Mouse (Mus musculus) MEL (cell line): ENCODE measurements around the gene C730034F03Rik.

ENCODE experiments used
- CHD1 ChIP-seq: IDR thresholded peaks from 2 replicates; pipeline ENCODE4 v1.6.1; 2012; ENCODE audit warnings: low read depth, mild to moderate bottlenecking, inconsistent platforms, low read length, improper control_type of control experiment
- CTCF ChIP-seq, 3 experiments: IDR thresholded peaks in 2 of 3; conservative IDR thresholded peaks in 1 of 3; 2 replicates each; pipeline ENCODE4 v1.5.1; 2011 to 2012; ENCODE audit warnings: low read length in 3 of 3, low read depth in 2 of 3, mild to moderate bottlenecking in 2 of 3, improper control_type of control experiment in 1 of 3, inconsistent platforms in 1 of 3, mixed read lengths in 1 of 3, moderate library complexity in 1 of 3; ENCODE audit not compliant: control insufficient read depth in 1 of 3, insufficient read depth in 1 of 3, poor library complexity in 1 of 3, severe bottlenecking in 1 of 3
- ELF1 ChIP-seq: IDR thresholded peaks from 2 replicates; pipeline ENCODE4 v1.6.1; 2014; ENCODE audit warnings: low read depth, mild to moderate bottlenecking, inconsistent platforms, low read length, improper control_type of control experiment, moderate library complexity
- GATA1 ChIP-seq: IDR thresholded peaks from 2 replicates; pipeline ENCODE4 v1.6.1; 2011; ENCODE audit warnings: low read depth, low read length, improper control_type of control experiment
- JUND ChIP-seq: IDR thresholded peaks from 2 replicates; pipeline ENCODE4 v1.6.1; 2011; ENCODE audit warnings: low read depth, mild to moderate bottlenecking, improper control_type of control experiment, low read length
- MAFK ChIP-seq: IDR thresholded peaks from 2 replicates; pipeline ENCODE4 v1.6.1; 2011; ENCODE audit warnings: low read depth, mild to moderate bottlenecking, low read length, improper control_type of control experiment, borderline replicate concordance
- MXI1 ChIP-seq: IDR thresholded peaks from 2 replicates; pipeline ENCODE4 v1.6.1; 2011; ENCODE audit warnings: mild to moderate bottlenecking, low read depth, low read length, improper control_type of control experiment
- MYC ChIP-seq: IDR thresholded peaks from 2 replicates; pipeline ENCODE4 v1.6.1; 2011; ENCODE audit warnings: low read depth, mild to moderate bottlenecking, low read length, improper control_type of control experiment, moderate library complexity
- NRF1 ChIP-seq: IDR thresholded peaks from 2 replicates; pipeline ENCODE4 v1.6.1; 2014; ENCODE audit warnings: low read depth, mild to moderate bottlenecking, inconsistent platforms, low read length, improper control_type of control experiment, moderate library complexity; ENCODE audit not compliant: poor library complexity, insufficient read depth, severe bottlenecking
- POLR2A ChIP-seq, 2 experiments: IDR thresholded peaks; 2 replicates each; pipeline ENCODE4 v1.6.1; 2011 to 2012; ENCODE audit warnings: low read length in 2 of 2, mild to moderate bottlenecking in 2 of 2, control low read depth in 1 of 2, improper control_type of control experiment in 1 of 2, low read depth in 1 of 2, moderate library complexity in 1 of 2; ENCODE audit not compliant: control insufficient read depth in 1 of 2, insufficient read depth in 1 of 2, poor library complexity in 1 of 2
- POLR2AphosphoS5 ChIP-seq: IDR thresholded peaks from 2 replicates; pipeline ENCODE4 v1.6.1; 2012; ENCODE audit warnings: low read depth, borderline replicate concordance, mild to moderate bottlenecking, inconsistent platforms, low read length, moderate library complexity, mixed read lengths
- RCOR1 ChIP-seq: IDR thresholded peaks from 2 replicates; pipeline ENCODE4 v1.6.1; 2012; ENCODE audit warnings: low read depth, mild to moderate bottlenecking, inconsistent platforms, low read length, improper control_type of control experiment
- TBP ChIP-seq: IDR thresholded peaks from 2 replicates; pipeline ENCODE4 v1.8.0; 2011; ENCODE audit warnings: low read depth, low read length, improper control_type of control experiment
- TCF12 ChIP-seq: IDR thresholded peaks from 2 replicates; pipeline ENCODE4 v1.6.1; 2014; ENCODE audit warnings: low read depth, mild to moderate bottlenecking, inconsistent platforms, low read length, improper control_type of control experiment, moderate library complexity

DNA sequence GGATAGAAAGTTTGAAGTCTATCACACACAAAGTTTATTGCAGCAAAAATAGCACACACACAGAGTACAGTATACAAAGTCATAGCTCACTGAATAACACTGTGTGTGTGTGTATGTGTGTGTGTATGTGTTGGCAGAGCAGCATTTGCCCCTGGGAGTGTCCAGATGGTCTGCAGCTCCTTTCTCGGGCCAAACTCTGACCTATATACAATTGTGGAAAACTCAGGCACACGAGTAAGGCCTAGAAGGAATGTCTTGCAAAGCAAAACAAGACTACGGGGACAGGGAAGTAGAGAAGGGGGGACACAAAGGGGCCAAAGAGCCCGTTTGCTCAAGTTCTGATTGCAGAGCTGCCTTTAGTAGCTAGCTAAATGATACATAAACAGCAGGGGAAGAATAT is 3.6 kb downstream of the C730034F03Rik start:
- no peak for TF ChIP-seq MYC
- TF ChIP-seq CTCF (IDR thresholded peaks at IDR 0.05 in 2 of 3, conservative IDR thresholded peaks at IDR 0.05 in 1 of 3; ENCODE audit: control insufficient read depth in 1 of 3, insufficient read depth in 1 of 3, low read depth in 2 of 3, low read length in 3 of 3, poor library complexity in 1 of 3, severe bottlenecking in 1 of 3), result no peak
- TF ChIP-seq POLR2A (IDR thresholded peaks at IDR 0.05; ENCODE audit: control insufficient read depth in 1 of 2, insufficient read depth in 1 of 2, low read depth in 1 of 2, low read length in 2 of 2, poor library complexity in 1 of 2), result no peak
- no peak for TF ChIP-seq RCOR1
- TF ChIP-seq JUND, result no peak
- TF ChIP-seq ELF1, result no peak
- no peak for TF ChIP-seq TBP
- no peak for TF ChIP-seq MAFK
- no peak for TF ChIP-seq NRF1
- no peak for TF ChIP-seq GATA1
- no peak for TF ChIP-seq MXI1
- no peak for TF ChIP-seq CHD1
- no peak for TF ChIP-seq TCF12
- TF ChIP-seq POLR2AphosphoS5, result no peak
